Mouse (Mus musculus) heart, embryonic 16.5 days (tissue): ENCODE measurements around the gene Vps37b. TPM values are rescaled to one million over a fixed set of nuclear protein-coding genes. Genes with fewer than 3 reads are reported as not detected.
"Not testable (repeated sequence)": the region's sequence is repeated elsewhere in the genome, so short reads cannot be mapped to it uniquely, and the experiment has no call there.

Experiments used
- ATAC-seq: fragments of 200-750 bp; cut with Nextera tagmentation; replicated peaks from 2 replicates; pipeline ENCODE4 v1.8.0; 2017; ENCODE audit warnings: moderate number of reproducible peaks; ENCODE audit not compliant: insufficient read depth, low FRiP score; ENCODE audit errors: extremely low read depth
- H3K27ac ChIP-seq: fragments of 300-500 bp; sonication (generic); 2 replicates; pipeline ENCODE4 v1.5.1; 2014; ENCODE audit warnings: mild to moderate bottlenecking, low read length, control low read depth, moderate library complexity
- H3K27me3 ChIP-seq: fragments of 300-500 bp; sonication (generic); 2 replicates; pipeline ENCODE4 v1.6.1; 2014; ENCODE audit warnings: low read length, mixed read lengths; ENCODE audit not compliant: control insufficient read depth, insufficient read depth
- H3K36me3 ChIP-seq: fragments of 300-500 bp; sonication (generic); 2 replicates; pipeline ENCODE4 v1.6.1; 2014; ENCODE audit not compliant: control insufficient read depth, insufficient read depth
- H3K4me1 ChIP-seq: fragments of 300-500 bp; sonication (generic); 2 replicates; pipeline ENCODE4 v1.6.1; 2014; ENCODE audit warnings: low read length, mixed read lengths; ENCODE audit not compliant: control insufficient read depth, insufficient read depth
- H3K4me2 ChIP-seq: fragments of 300-500 bp; sonication (generic); 2 replicates; pipeline ENCODE4 v1.6.1; 2014; ENCODE audit warnings: low read depth, mild to moderate bottlenecking, control low read depth, low read length
- H3K4me3 ChIP-seq: fragments of 300-500 bp; sonication (generic); 2 replicates; pipeline ENCODE4 v1.5.1; 2014; ENCODE audit warnings: mild to moderate bottlenecking, control low read depth, low read length
- H3K9ac ChIP-seq: fragments of 300-500 bp; sonication (generic); 2 replicates; pipeline ENCODE4 v1.6.1; 2014; ENCODE audit warnings: low read length, control low read depth
- H3K9me3 ChIP-seq: fragments of 300-500 bp; sonication (generic); replicated peaks from 2 replicates; pipeline ENCODE4 v1.6.1; 2016; ENCODE audit warnings: low read length; ENCODE audit not compliant: control insufficient read depth
- WGBS: fragments of 180-500 bp; shearing (Covaris S2); extraction: QIAGEN DNeasy Blood & Tissue Kit; methylation state at CpG from one replicate; pipeline ENCODE4 v1.1.7; 2014; 5-methylcytosine and 5-hydroxymethylcytosine counted together
- polyA plus RNA-seq: library from polyadenylated mRNA; unstranded; fragments of >200 nt; fragmentation: Nextera tagmentation; extraction: Ambion mirVana; gene quantifications from 2 replicates; pipeline ENCODE4 v1.2.1, GENCODE M21; 2015

Vps37b gene
- polyA plus RNA-seq, 1 experiment from 2014 or later = 61.4 TPM

- no peak overlapping the region for H3K4me2 ChIP-seq
- H3K9me3 ChIP-seq = no peaks in the 10 kb centered on the region
- H3K4me1 ChIP-seq = peaks cover 9% of the 10 kb centered on the region
- H3K27me3 ChIP-seq = no peaks in the 10 kb centered on the region
- no peak overlapping the region for H3K27ac ChIP-seq
- 87% methylated on average over 3 of the region's 3 CpGs for WGBS
- H3K9ac ChIP-seq = no peak overlapping the region
- ATAC-seq = no peak
- H3K36me3 ChIP-seq = no peaks in the 10 kb centered on the region
- H3K4me3 ChIP-seq = no peak overlapping the region
These were observed 37.6 kb upstream of the Vps37b start for GRCm38 (mm10) chr5:124069657-124070056.

GRCm38 (mm10) chr5:124062037-124062824 lies 30.2 kb upstream of the Vps37b start:
- Histone ChIP-seq H3K27me3 (no peaks in the 10 kb centered on the region), H3K9me3 (no peaks in the 10 kb centered on the region), H3K4me1 (no peaks in the 10 kb centered on the region), H3K9ac (no peak overlapping the region), H3K27ac (no peak overlapping the region), H3K4me2 (no peak overlapping the region), H3K4me3 (no peak overlapping the region), H3K36me3 (no peaks in the 10 kb centered on the region)
- WGBS = 73% methylated on average over 12 of the region's 12 CpGs
- ATAC-seq = no peak

- Histone ChIP-seq H3K4me3 (no peak overlapping the region), H3K36me3 (no peaks in the 10 kb centered on the region), H3K27ac (peak overlapping the region; percentile 53), H3K9ac (no peak overlapping the region), H3K4me2 (no peak overlapping the region), H3K4me1 (no peaks in the 10 kb centered on the region), H3K9me3 (no peaks in the 10 kb centered on the region; the same call in 1 of the 2 replicates), H3K27me3 (no peaks in the 10 kb centered on the region)
- ATAC-seq = 0 out of 2 replicates have a peak, but pooled peaks have one; percentile 52
- WGBS = 41% methylated on average over 5 of the region's 5 CpGs
These were observed 27.6 kb upstream of the Vps37b start for GRCm38 (mm10) chr5:124059677-124060076.

- Histone ChIP-seq H3K4me2 (no peak overlapping the region), H3K4me1 (no peaks in the 10 kb centered on the region), H3K27ac (no peak overlapping the region), H3K9ac (no peak overlapping the region), H3K9me3 (no peaks in the 10 kb centered on the region; the same call in 1 of the 2 replicates), H3K27me3 (no peaks in the 10 kb centered on the region), H3K4me3 (no peak overlapping the region), H3K36me3 (no peaks in the 10 kb centered on the region)
- WGBS = 90% methylated on average over 7 of the region's 7 CpGs
- no peak for ATAC-seq
These were observed 26.7 kb upstream of the Vps37b start for GRCm38 (mm10) chr5:124058749-124059148.

- WGBS = 69% methylated on average over 4 of the region's 4 CpGs
- Histone ChIP-seq H3K27me3 (no peaks in the 10 kb centered on the region), H3K4me3 (no peak overlapping the region), H3K9ac (no peak overlapping the region), H3K9me3 (no peaks in the 10 kb centered on the region; the same call in 1 of the 2 replicates), H3K36me3 (no peaks in the 10 kb centered on the region), H3K27ac (no peak overlapping the region), H3K4me2 (no peak overlapping the region), H3K4me1 (no peaks in the 10 kb centered on the region)
- ATAC-seq = no peak
These were observed 24.9 kb upstream of the Vps37b start for GRCm38 (mm10) chr5:124056956-124057355.

- no peaks in the 10 kb centered on the region for H3K4me1 ChIP-seq
- no peak overlapping the region for H3K27ac ChIP-seq
- H3K9me3 ChIP-seq = no peaks in the 10 kb centered on the region; the same call in 1 of the 2 replicates
- no peaks in the 10 kb centered on the region for H3K36me3 ChIP-seq
- no peak for ATAC-seq
- no peaks in the 10 kb centered on the region for H3K27me3 ChIP-seq
- H3K9ac ChIP-seq = no peak overlapping the region
- no peak overlapping the region for H3K4me3 ChIP-seq
- 100% methylated on average over 1 of the region's 1 CpGs for WGBS
- H3K4me2 ChIP-seq = no peak overlapping the region
These were observed 24.1 kb upstream of the Vps37b start for GRCm38 (mm10) chr5:124056219-124056618.

GRCm38 (mm10) chr5:124052641-124053040 lies 20.6 kb upstream of the Vps37b start:
- 87% methylated on average over 7 of the region's 7 CpGs for WGBS
- H3K4me1 ChIP-seq = peaks cover 19% of the 10 kb centered on the region
- H3K27ac ChIP-seq, H3K4me3 ChIP-seq, H3K36me3 ChIP-seq, H3K4me2 ChIP-seq, H3K27me3 ChIP-seq, H3K9ac ChIP-seq, H3K9me3 ChIP-seq, ATAC-seq: not testable (repeated sequence)

GRCm38 (mm10) chr5:124051899-124052491 lies 19.9 kb upstream of the Vps37b start:
- WGBS = 53% methylated on average over 11 of the region's 11 CpGs
- no peak overlapping the region for H3K4me2 ChIP-seq

More at GRCm38 (mm10) chr5:124051899-124052491, 19.9 kb upstream of the Vps37b start:
- no peaks in the 10 kb centered on the region for H3K27me3 ChIP-seq
- H3K4me3 ChIP-seq = no peak overlapping the region
- H3K36me3 ChIP-seq = no peaks in the 10 kb centered on the region
- peaks cover 26% of the 10 kb centered on the region for H3K4me1 ChIP-seq
- H3K9ac ChIP-seq = no peak overlapping the region
- ATAC-seq = no peak
- H3K9me3 ChIP-seq = no peaks in the 10 kb centered on the region; the same call in 1 of the 2 replicates
- peak overlapping the region; percentile 37; the same call in 1 of the 2 replicates for H3K27ac ChIP-seq
